Mouse (Mus musculus) embryonic facial prominence, embryonic 10.5 days (tissue): Measurements from ENCODE around the gene Esam. TPM values are rescaled to one million over a fixed set of nuclear protein-coding genes. Genes with fewer than 3 reads are reported as not detected.

Experiments
- DNase-seq: peaks from one replicate; pipeline ENCODE4 v3.0.0-alpha.2; 2017; ENCODE audit warnings: low spot score
- H3K27ac ChIP-seq: fragments of 300-500 bp; sonication (generic); replicated peaks from 2 replicates; pipeline ENCODE4 v1.5.1; 2016; ENCODE audit warnings: mild to moderate bottlenecking
- H3K27me3 ChIP-seq: fragments of 300-500 bp; sonication (generic); replicated peaks from 2 replicates; pipeline ENCODE4 v1.6.1; 2016; ENCODE audit warnings: low read depth, mild to moderate bottlenecking; ENCODE audit not compliant: poor library complexity, severe bottlenecking
- H3K36me3 ChIP-seq: fragments of 300-500 bp; sonication (generic); replicated peaks from 2 replicates; pipeline ENCODE4 v1.6.1; 2016; ENCODE audit warnings: mild to moderate bottlenecking, moderate library complexity
- H3K4me1 ChIP-seq: fragments of 300-500 bp; sonication (generic); 2 replicates; pipeline ENCODE4 v1.6.1; 2016
- H3K4me3 ChIP-seq: fragments of 300-500 bp; sonication (generic); 2 replicates; pipeline ENCODE4 v1.5.1; 2016; ENCODE audit warnings: mild to moderate bottlenecking, moderate library complexity
- H3K9me3 ChIP-seq: fragments of 300-500 bp; sonication (generic); 2 replicates; pipeline ENCODE4 v1.6.1; 2016; ENCODE audit warnings: mild to moderate bottlenecking
- WGBS: fragments of 180-500 bp; shearing (Covaris S2); methylation state at CpG from one replicate; pipeline ENCODE4 v1.1.7; 2016; 5-methylcytosine and 5-hydroxymethylcytosine counted together
- polyA plus RNA-seq: library from polyadenylated mRNA; unstranded; fragments of >200 nt; fragmentation: Nextera tagmentation; extraction: Ambion mirVana; gene quantifications from 2 replicates; pipeline ENCODE4 v1.2.1, GENCODE M21; 2016

The Esam gene
- polyA plus RNA-seq, 1 experiment from 2014 or later = 27.0 TPM

- H3K4me3 ChIP-seq = no peak within 1 kb of the TSS
- no peaks in the 10 kb centered on the region for H3K9me3 ChIP-seq
- H3K4me1 ChIP-seq = peaks cover 18% of the 10 kb centered on the region
- H3K27me3 ChIP-seq = peaks cover 65% of the 10 kb centered on the region
- H3K27ac ChIP-seq = no peak within 1 kb of the TSS
- 43% methylated on average over 23 of the region's 23 CpGs for WGBS
- H3K36me3 ChIP-seq = no peaks in the 10 kb centered on the region
- no peak for DNase-seq
These were observed 11.5 kb downstream of the Esam start, which contains the start of gene Vsig2 for GRCm38 (mm10) chr9:37539170-37540025. Vsig2 (plus strand) TSS chr9:37539255.

- peaks cover 71% of the 10 kb centered on the region for H3K27me3 ChIP-seq
These were observed 12.3 kb downstream of the Esam start for GRCm38 (mm10) chr9:37540226-37540625.

DNA sequence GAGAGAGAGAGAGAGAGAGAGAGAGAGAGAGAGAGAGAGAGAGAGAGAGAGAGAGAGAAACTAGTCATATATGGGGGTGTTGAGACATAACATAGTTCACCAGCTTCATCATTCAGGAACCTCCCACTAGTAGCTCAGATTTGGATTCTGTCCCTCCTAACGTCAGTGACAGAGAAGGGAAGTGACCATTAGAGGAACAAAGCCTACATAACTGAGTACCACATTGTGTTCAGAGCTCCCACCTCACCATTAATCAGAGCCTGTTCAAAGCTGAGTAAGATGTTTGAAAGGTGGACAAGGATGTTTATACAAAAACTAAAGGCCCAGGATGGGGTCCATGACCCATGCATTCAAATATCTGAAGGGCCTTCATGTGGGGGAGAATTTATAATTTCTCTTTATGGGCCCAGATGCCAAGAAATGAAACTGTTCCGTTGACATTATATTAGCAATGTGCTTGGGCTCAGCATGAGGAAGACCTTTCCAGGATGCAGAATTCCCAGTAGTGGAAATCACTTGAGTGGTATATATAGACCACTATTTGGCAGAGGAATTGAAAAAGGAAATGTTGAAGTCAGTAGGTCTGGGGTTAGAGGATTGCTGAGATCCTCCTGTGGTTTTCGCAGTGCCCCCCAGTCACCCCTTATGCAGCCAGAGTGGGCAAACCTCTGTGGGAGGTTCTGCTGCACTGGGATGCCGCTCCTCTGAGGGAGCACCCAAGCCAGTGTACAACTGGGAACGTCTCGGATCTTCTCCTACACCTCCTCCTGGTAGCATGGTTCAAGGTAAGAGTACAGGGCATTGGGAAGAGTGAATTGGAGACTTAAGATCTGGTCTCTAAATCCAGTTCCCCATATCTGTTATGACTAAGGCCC, 13.1 kb downstream of the Esam start:
- peaks cover 78% of the 10 kb centered on the region for H3K27me3 ChIP-seq
- WGBS = 86% methylated on average over 6 of the region's 6 CpGs

More at GRCm38 (mm10) chr9:37540226-37540625, 12.3 kb downstream of the Esam start:
- Histone ChIP-seq H3K4me3 (no peak overlapping the region), H3K27ac (no peak overlapping the region), H3K36me3 (no peaks in the 10 kb centered on the region), H3K9me3 (no peaks in the 10 kb centered on the region), H3K4me1 (peaks cover 26% of the 10 kb centered on the region)
- DNase-seq = no peak
- WGBS = 92% methylated on average over 4 of the region's 4 CpGs

DNA sequence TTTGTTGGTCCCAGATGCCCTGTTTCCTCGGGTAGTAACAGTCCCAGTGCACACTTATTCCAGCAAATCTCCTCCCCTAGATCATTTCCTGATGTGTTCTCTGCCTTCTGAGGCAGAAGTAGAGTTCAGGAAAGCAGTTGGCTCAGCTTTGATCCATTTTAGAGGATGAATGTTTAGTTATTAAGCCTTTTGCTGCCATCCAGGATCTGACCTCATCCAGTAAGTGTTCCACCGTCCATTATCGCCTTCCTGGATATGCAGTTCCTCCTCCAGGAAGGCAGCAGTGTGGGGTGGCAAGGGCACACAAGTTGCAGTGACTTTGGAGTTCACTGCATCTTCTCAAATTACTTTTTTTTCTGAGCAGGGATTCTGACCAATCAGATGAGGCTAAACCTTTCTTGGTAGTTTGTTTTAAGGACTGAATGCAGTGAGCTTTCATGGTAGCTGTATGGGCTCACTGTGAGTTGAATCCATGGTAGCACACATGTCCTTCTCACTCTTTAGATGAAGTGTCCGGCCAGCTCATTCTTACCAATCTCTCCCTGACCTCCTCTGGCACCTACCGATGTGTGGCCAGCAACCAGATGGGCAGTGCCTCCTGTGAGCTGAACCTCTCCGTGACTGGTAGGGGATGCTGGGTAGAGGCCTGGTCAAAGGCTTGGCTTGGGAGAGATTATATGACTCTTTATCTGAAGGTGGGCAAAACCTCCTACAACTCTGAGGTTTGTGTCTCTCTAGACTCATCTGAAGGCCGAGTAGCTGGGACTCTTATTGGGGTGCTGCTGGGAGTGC, 14.2 kb downstream of the Esam start:
- WGBS = 71% methylated on average over 7 of the region's 7 CpGs
- Histone ChIP-seq H3K4me3 (no peak overlapping the region), H3K4me1 (peaks cover 34% of the 10 kb centered on the region), H3K27me3 (peaks cover 89% of the 10 kb centered on the region), H3K27ac (no peak overlapping the region), H3K36me3 (no peaks in the 10 kb centered on the region), H3K9me3 (no peaks in the 10 kb centered on the region)
- no peak for DNase-seq

More for the DNA sequence above, 13.1 kb downstream of the Esam start:
- Histone ChIP-seq H3K4me1 (peaks cover 33% of the 10 kb centered on the region), H3K4me3 (no peak overlapping the region), H3K36me3 (no peaks in the 10 kb centered on the region), H3K9me3 (no peaks in the 10 kb centered on the region), H3K27ac (no peak overlapping the region)
- DNase-seq = no peak

- Histone ChIP-seq H3K9me3 (no peaks in the 10 kb centered on the region), H3K4me3 (peak overlapping the region; percentile 44), H3K27me3 (peaks cover 90% of the 10 kb centered on the region), H3K36me3 (no peaks in the 10 kb centered on the region), H3K27ac (no peak overlapping the region), H3K4me1 (peaks cover 27% of the 10 kb centered on the region)
- DNase-seq = no peak
- 26% methylated on average over 12 of the region's 12 CpGs for WGBS
These were observed 16.1 kb downstream of the Esam start for GRCm38 (mm10) chr9:37543869-37544440.

DNA sequence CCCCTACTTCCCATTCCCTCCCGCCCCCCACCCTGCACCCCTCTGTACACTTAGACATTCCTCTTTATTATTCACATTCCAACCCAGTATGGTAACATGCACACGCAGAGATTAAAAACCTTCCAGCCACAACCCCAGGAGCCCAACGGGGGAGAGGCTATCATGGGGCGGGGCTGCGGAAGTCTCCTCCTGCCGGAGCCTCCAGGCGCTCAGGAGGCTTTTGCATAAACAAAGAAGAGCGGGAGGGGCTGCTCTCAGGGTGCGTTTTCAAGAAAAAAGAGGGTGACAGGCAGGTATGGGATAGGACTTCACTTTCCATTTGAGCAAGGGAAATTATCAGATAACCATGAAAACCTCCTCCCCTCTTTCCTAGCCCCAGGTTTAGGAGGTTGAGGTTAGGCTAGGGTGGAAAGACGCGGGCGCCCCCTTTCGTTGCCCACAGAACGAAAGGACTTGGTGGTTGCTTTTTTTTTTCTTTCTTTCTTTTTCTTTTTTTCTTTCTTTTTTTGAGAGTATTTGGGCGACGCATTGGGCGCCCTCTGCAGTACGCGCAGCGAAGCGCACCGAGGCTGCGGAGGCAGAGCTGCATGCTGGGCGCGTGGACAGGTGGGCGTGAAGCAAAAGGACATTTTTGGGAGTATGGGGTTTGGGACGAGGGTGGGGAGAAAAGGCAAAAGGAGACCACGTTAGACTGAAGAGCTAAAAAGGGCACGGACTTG, 16.7 kb downstream of the Esam start:
- Histone ChIP-seq H3K27me3 (peaks cover 90% of the 10 kb centered on the region), H3K4me1 (peaks cover 22% of the 10 kb centered on the region), H3K4me3 (peak overlapping the region; percentile 44), H3K36me3 (no peaks in the 10 kb centered on the region), H3K9me3 (no peaks in the 10 kb centered on the region), H3K27ac (no peak overlapping the region)
- 1% methylated on average over 29 of the region's 29 CpGs for WGBS
- DNase-seq = peak; percentile 74

GRCm38 (mm10) chr9:37545166-37545610, 17.3 kb downstream of the Esam start:
- Histone ChIP-seq H3K4me3 (peak overlapping the region; percentile 44), H3K27me3 (peaks cover 90% of the 10 kb centered on the region), H3K36me3 (no peaks in the 10 kb centered on the region), H3K27ac (no peak overlapping the region), H3K4me1 (peaks cover 22% of the 10 kb centered on the region), H3K9me3 (no peaks in the 10 kb centered on the region)
- peak; percentile 30 for DNase-seq
- WGBS = 3% methylated on average over 17 of the region's 17 CpGs

DNA sequence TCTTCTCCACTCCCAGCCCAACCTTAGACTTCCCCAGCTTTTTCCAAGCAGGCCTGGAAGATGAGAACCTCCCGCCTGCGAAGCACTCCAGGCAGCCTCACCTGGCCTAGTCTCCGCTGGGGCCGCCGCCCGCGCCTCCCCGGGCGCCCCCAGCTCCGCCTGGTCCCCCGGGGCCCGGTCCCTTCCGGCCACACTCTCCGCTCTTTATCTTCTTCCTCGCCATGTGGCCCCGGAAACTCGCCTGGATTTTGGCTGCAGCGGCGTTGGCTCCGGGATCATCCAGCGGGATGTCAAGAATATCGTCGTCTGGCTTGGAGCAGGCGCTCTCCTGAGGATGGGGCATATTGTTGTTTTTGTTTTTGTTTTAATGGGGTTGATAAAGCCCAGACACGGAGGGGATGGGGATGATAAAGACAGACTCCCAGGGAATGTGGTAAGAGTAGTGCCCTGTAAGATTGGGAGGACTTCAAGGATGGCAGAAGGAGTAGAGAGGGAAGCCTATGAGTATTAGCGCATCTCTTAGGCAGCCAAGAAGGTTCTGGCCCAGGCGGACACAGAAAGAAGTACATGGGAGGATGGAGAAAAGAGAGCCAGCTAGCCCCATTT, 18.1 kb downstream of the Esam start:
- peak; percentile 26 for DNase-seq
- peaks cover 22% of the 10 kb centered on the region for H3K4me1 ChIP-seq

GRCm38 (mm10) chr9:37546889-37547288, 19.0 kb downstream of the Esam start:
- Histone ChIP-seq H3K4me1 (peaks cover 24% of the 10 kb centered on the region), H3K27ac (no peak overlapping the region), H3K4me3 (no peak overlapping the region), H3K36me3 (no peaks in the 10 kb centered on the region), H3K27me3 (peaks cover 99% of the 10 kb centered on the region), H3K9me3 (no peaks in the 10 kb centered on the region)
- no peak for DNase-seq
- 66% methylated on average over 1 of the region's 1 CpGs for WGBS

More for the DNA sequence above, 18.1 kb downstream of the Esam start:
- 9% methylated on average over 27 of the region's 27 CpGs for WGBS
- Histone ChIP-seq H3K27ac (no peak overlapping the region), H3K9me3 (no peaks in the 10 kb centered on the region), H3K4me3 (peak overlapping the region; percentile 44), H3K36me3 (no peaks in the 10 kb centered on the region), H3K27me3 (peaks cover 95% of the 10 kb centered on the region)

- Histone ChIP-seq H3K9me3 (no peaks in the 10 kb centered on the region), H3K4me1 (peaks cover 34% of the 10 kb centered on the region), H3K27ac (no peak overlapping the region), H3K27me3 (peaks cover 100% of the 10 kb centered on the region), H3K36me3 (no peaks in the 10 kb centered on the region), H3K4me3 (no peak overlapping the region)
- WGBS = 60% methylated on average over 1 of the region's 1 CpGs
- DNase-seq = no peak
These were observed 22.6 kb downstream of the Esam start for GRCm38 (mm10) chr9:37550435-37550834.
